Mouse (Mus musculus) liver, embryonic 14.5 days (tissue): ENCODE measurements at regions not wholly inside any gene's neighbourhood (a gene's known extent, or its start where the extent isn't known, plus 50 kb on each side); places are given as distances from the start of the nearest gene placed in this dataset.

Source experiments
- ATAC-seq: fragments of 200-750 bp; cut with Nextera tagmentation; 2 replicates; pipeline ENCODE4 v1.8.0; 2017; ENCODE audit warnings: moderate number of reproducible peaks, mild to moderate bottlenecking, moderate library complexity; ENCODE audit not compliant: insufficient read depth
- DNase-seq, 3 experiments: peaks; one replicate each; pipeline ENCODE4 v3.0.0-alpha.2; 2012 to 2013; ENCODE audit warnings: low read depth in 3 of 3, low spot score in 3 of 3
- H3K27ac ChIP-seq: fragments of 300-500 bp; sonication (generic); 2 replicates; pipeline ENCODE4 v1.5.1; 2014; ENCODE audit warnings: moderate library complexity, mild to moderate bottlenecking, control low read depth, inconsistent platforms
- H3K27me3 ChIP-seq: fragments of 300-500 bp; sonication (generic); 2 replicates; pipeline ENCODE4 v1.6.1; 2014; ENCODE audit warnings: mild to moderate bottlenecking, low read length, moderate library complexity; ENCODE audit not compliant: control insufficient read depth, insufficient read depth
- H3K36me3 ChIP-seq: fragments of 300-500 bp; sonication (generic); replicated peaks from 2 replicates; pipeline ENCODE4 v1.6.1; 2014; ENCODE audit warnings: low read depth; ENCODE audit not compliant: control insufficient read depth, insufficient read depth
- H3K4me1 ChIP-seq, 2 experiments: fragments of 200-500 bp in 1 of 2; fragments of 300-500 bp in 1 of 2; sonication (generic) in 1 of 2; replicated peaks; 2 replicates each; pipeline ENCODE4 v1.6.1; 2012 to 2014; ENCODE audit warnings: antibody characterized with exemption in 1 of 2, inconsistent platforms in 1 of 2, low read length in 1 of 2; ENCODE audit not compliant: control insufficient read depth in 2 of 2, insufficient read depth in 2 of 2
- H3K4me2 ChIP-seq: fragments of 300-500 bp; sonication (generic); 2 replicates; pipeline ENCODE4 v1.6.1; 2014; ENCODE audit warnings: low read depth, mild to moderate bottlenecking, control low read depth, moderate library complexity
- H3K4me3 ChIP-seq, 2 experiments: fragments of 200-500 bp in 1 of 2; fragments of 300-500 bp in 1 of 2; sonication (generic) in 1 of 2; 2 replicates each; pipeline ENCODE4 v1.5.1; 2012 to 2014; ENCODE audit warnings: low read depth in 2 of 2, low read length in 2 of 2, mild to moderate bottlenecking in 2 of 2, control low read depth in 1 of 2, inconsistent platforms in 1 of 2, moderate library complexity in 1 of 2; ENCODE audit not compliant: insufficient read depth in 1 of 2
- H3K9ac ChIP-seq: fragments of 300-500 bp; sonication (generic); replicated peaks from 2 replicates; pipeline ENCODE4 v1.6.1; 2014; ENCODE audit warnings: mild to moderate bottlenecking, control low read depth, moderate library complexity
- H3K9me3 ChIP-seq: fragments of 300-500 bp; sonication (generic); 2 replicates; pipeline ENCODE4 v1.6.1; 2016; ENCODE audit warnings: low read length, mixed read lengths; ENCODE audit not compliant: control insufficient read depth
- CTCF ChIP-seq: IDR thresholded peaks from 2 replicates; pipeline ENCODE4 v1.5.1; 2016; ENCODE audit warnings: antibody characterized with exemption, low read depth, control low read depth
- EP300 ChIP-seq: IDR thresholded peaks from 2 replicates; pipeline ENCODE4 v1.6.1; 2016; ENCODE audit warnings: antibody characterized with exemption, low read depth
- WGBS: fragments of 180-500 bp; shearing (Covaris S2); extraction: QIAGEN DNeasy Blood & Tissue Kit; methylation state at CpG from one replicate; pipeline ENCODE4 v1.1.7; 2014; ENCODE audit not compliant: insufficient replicate concordance; 5-methylcytosine and 5-hydroxymethylcytosine counted together

GRCm38 (mm10) chr2:46521147-46521965 is 1404.2 kb upstream of the Zeb2 start:
- no peaks in the 10 kb centered on the region for H3K9me3 ChIP-seq
- no peak overlapping the region for H3K4me2 ChIP-seq
- no peaks in the 10 kb centered on the region for H3K4me1 ChIP-seq
- DNase-seq: no peak
- ATAC-seq: no peak
- H3K27ac ChIP-seq: no peak overlapping the region
- H3K9ac ChIP-seq: no peak overlapping the region
- WGBS: 55% methylated on average over 5 of the region's 5 CpGs
- no peak overlapping the region for H3K4me3 ChIP-seq
- H3K27me3 ChIP-seq: no peaks in the 10 kb centered on the region
- TF ChIP-seq EP300 (no peak), CTCF (no peak)
- H3K36me3 ChIP-seq: no peaks in the 10 kb centered on the region

GRCm38 (mm10) chr2:46512237-46513028 is 1395.2 kb upstream of the Zeb2 start:
- 52% methylated on average over 2 of the region's 2 CpGs for WGBS
- Histone ChIP-seq H3K36me3 (no peaks in the 10 kb centered on the region), H3K9ac (no peak overlapping the region), H3K27me3 (no peaks in the 10 kb centered on the region), H3K4me2 (no peak overlapping the region), H3K9me3 (no peaks in the 10 kb centered on the region), H3K4me1 (no peaks in the 10 kb centered on the region), H3K4me3 (no peak overlapping the region), H3K27ac (no peak overlapping the region)
- no peak for DNase-seq
- no peak for ATAC-seq
- TF ChIP-seq CTCF (no peak), EP300 (no peak)

- no peak for TF ChIP-seq CTCF
- TF ChIP-seq EP300: no peak
- DNase-seq (no peak), ATAC-seq (no peak)
- Histone ChIP-seq H3K9me3 (no peaks in the 10 kb centered on the region), H3K27ac (no peak overlapping the region), H3K27me3 (no peaks in the 10 kb centered on the region), H3K9ac (no peak overlapping the region), H3K4me1 (no peaks in the 10 kb centered on the region), H3K4me3 (no peak overlapping the region), H3K4me2 (no peak overlapping the region), H3K36me3 (no peaks in the 10 kb centered on the region)
- WGBS: 35% methylated on average over 1 of the region's 1 CpGs
Measured at GRCm38 (mm10) chr2:46506951-46507350, 1389.8 kb upstream of the Zeb2 start.

- H3K4me1 ChIP-seq: no peaks in the 10 kb centered on the region
Measured at GRCm38 (mm10) chr2:46503074-46503473, 1385.9 kb upstream of the Zeb2 start.

GRCm38 (mm10) chr2:46492299-46492698 is 1375.1 kb upstream of the Zeb2 start:
- Histone ChIP-seq H3K27me3 (no peaks in the 10 kb centered on the region), H3K9me3 (no peaks in the 10 kb centered on the region), H3K4me2 (no peak overlapping the region), H3K4me1 (no peaks in the 10 kb centered on the region), H3K9ac (no peak overlapping the region), H3K36me3 (no peaks in the 10 kb centered on the region), H3K27ac (no peak overlapping the region), H3K4me3 (no peak overlapping the region)
- ATAC-seq: no peak
- no peak for TF ChIP-seq CTCF
- TF ChIP-seq EP300: no peak
- 71% methylated on average over 2 of the region's 2 CpGs for WGBS
- DNase-seq: no peak

More at GRCm38 (mm10) chr2:46503074-46503473, 1385.9 kb upstream of the Zeb2 start:
- Histone ChIP-seq H3K27ac (no peak overlapping the region), H3K4me2 (no peak overlapping the region), H3K36me3 (no peaks in the 10 kb centered on the region), H3K9ac (no peak overlapping the region), H3K4me3 (no peak overlapping the region), H3K27me3 (no peaks in the 10 kb centered on the region), H3K9me3 (no peaks in the 10 kb centered on the region)
- ATAC-seq (no peak), DNase-seq (no peak)
- WGBS: 53% methylated on average over 2 of the region's 2 CpGs
- TF ChIP-seq EP300 (no peak), CTCF (no peak)
